Mouse (Mus musculus): ENCODE data around the gene Eed. TPM values are rescaled to one million over a fixed set of nuclear protein-coding genes. Genes with fewer than 3 reads are reported as not detected.

The Eed gene
- total and polyA plus RNA-seq, 3 experiments = 108 to 267 (median 143) TPM

DNA sequence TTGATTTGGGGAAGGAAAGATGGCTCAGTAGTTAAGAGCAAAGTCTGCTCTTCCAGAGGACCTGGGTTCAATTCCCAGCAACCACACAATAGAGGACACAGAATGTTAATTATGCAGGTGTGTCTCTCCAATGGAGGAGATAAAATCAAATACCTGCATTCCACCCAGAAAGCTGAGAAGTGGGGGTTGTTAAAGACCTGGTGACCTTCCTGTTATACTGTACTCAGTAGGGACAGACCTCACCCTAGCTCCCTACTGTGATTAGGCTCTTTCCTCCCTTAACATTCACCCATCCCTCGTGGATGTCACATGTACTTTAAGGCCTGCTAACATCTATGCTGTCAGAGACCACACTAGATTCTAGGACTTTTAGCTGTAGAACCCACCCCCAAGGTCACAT lies 5.2 kb downstream of the Eed start:
- Histone ChIP-seq H3K79me2 (replicated peaks; ENCODE audit: control insufficient read depth, extremely low read depth, insufficient read depth, poor library complexity, severe bottlenecking) (peaks cover 75% of the 10 kb centered on the region), H3K9me3 (replicated peaks; ENCODE audit: low read length) (no peaks in the 10 kb centered on the region), H3K4me1 (ENCODE audit: control insufficient read depth in 1 of 2, insufficient read depth in 2 of 2) (peaks cover 0 to 20% of the 10 kb centered on the region in 2 experiments; a peak in 2 of 4 replicates), H3K27ac (ENCODE audit: insufficient read depth, low read depth) (no peak overlapping the region), H3K36me3 (replicated peaks in 1 of 2; ENCODE audit: control insufficient read depth in 1 of 2, insufficient read depth in 1 of 2, low read length in 1 of 2) (peaks cover 40 to 63% of the 10 kb centered on the region in 2 experiments), H3K9ac (ENCODE audit: insufficient read depth, low read depth) (no peak overlapping the region), H3K27me3 (replicated peaks) (no peaks in the 10 kb centered on the region), H3K4me3 (replicated peaks in 1 of 3; ENCODE audit: low read depth in 2 of 3, low read length in 2 of 3, poor library complexity in 1 of 3) (no peak overlapping the region), H3K4me2 (ENCODE audit: insufficient read depth, low read depth, poor library complexity, severe bottlenecking) (no peak overlapping the region)
- no peak for DNase-seq (ENCODE audit: extremely low read depth)
- dilution Hi-C loops (cut with MboI; ENCODE audit: extremely low pct_ligation_motif_present, extremely low pct_unique_long_range_greater_than_20kb, low sequenced_read_pairs) = no loop called here
- in situ Hi-C loops (cut with MboI; ENCODE audit: low pct_ligation_motif_present, low pct_unique_long_range_greater_than_20kb, low sequenced_read_pairs) = no loop called here
- no peak for TF ChIP-seq UBTF (IDR thresholded peaks at IDR 0.05; ENCODE audit: low read depth, low read length)
- no peak for TF ChIP-seq NELFE (IDR thresholded peaks at IDR 0.05; ENCODE audit: low read depth, low read length)
- TF ChIP-seq MEF2A (IDR thresholded peaks at IDR 0.05; ENCODE audit: borderline replicate concordance, low read depth, low read length) = no peak
- TF ChIP-seq ZMIZ1 (IDR thresholded peaks at IDR 0.05; ENCODE audit: low read depth, low read length) = no peak
- TF ChIP-seq TCF12 (IDR thresholded peaks at IDR 0.05; ENCODE audit: low read depth, low read length) = no peak
- TF ChIP-seq ELF1 (IDR thresholded peaks at IDR 0.05; ENCODE audit: low read depth, low read length) = no peak
- TF ChIP-seq ZC3H11A (IDR thresholded peaks at IDR 0.05; ENCODE audit: low read depth, low read length) = no peak
- no peak for TF ChIP-seq EP300 (IDR thresholded peaks at IDR 0.05; ENCODE audit: low read length)
- TF ChIP-seq PAX5 (IDR thresholded peaks at IDR 0.05; ENCODE audit: low read length) = no peak
- TF ChIP-seq CTCF (conservative IDR thresholded peaks at IDR 0.05 in 1 of 2, IDR thresholded peaks at IDR 0.05 in 1 of 2; ENCODE audit: low read depth in 2 of 2, low read length in 2 of 2) = no peak
- no peak for TF ChIP-seq USF2 (conservative IDR thresholded peaks at IDR 0.05; ENCODE audit: low read depth, low read length)

GRCm38 (mm10) chr7:89967235-89967634 lies 13.5 kb downstream of the Eed start:
- in situ Hi-C loops (cut with MboI; ENCODE audit: low pct_ligation_motif_present, low pct_unique_long_range_greater_than_20kb, low sequenced_read_pairs) = no loop called here
- H3K36me3 ChIP-seq (replicated peaks in 1 of 2; ENCODE audit: control insufficient read depth in 1 of 2, insufficient read depth in 1 of 2, low read length in 1 of 2) = peaks cover 56 to 90% of the 10 kb centered on the region in 2 experiments

GRCm38 (mm10) chr7:89966771-89967170 lies 14.0 kb downstream of the Eed start:
- peaks cover 0 to 3% of the 10 kb centered on the region in 2 experiments; a peak in 1 of 4 replicates for H3K4me1 ChIP-seq (ENCODE audit: control insufficient read depth in 1 of 2, insufficient read depth in 2 of 2)
- no peak overlapping the region for H3K27ac ChIP-seq (ENCODE audit: insufficient read depth, low read depth)
- DNase-seq (ENCODE audit: extremely low read depth) = no peak
- H3K4me3 ChIP-seq (replicated peaks in 1 of 3; ENCODE audit: low read depth in 2 of 3, low read length in 2 of 3, poor library complexity in 1 of 3) = no peak overlapping the region
- H3K4me2 ChIP-seq (ENCODE audit: insufficient read depth, low read depth, poor library complexity, severe bottlenecking) = no peak overlapping the region
- no peak for TF ChIP-seq KAT2A (IDR thresholded peaks at IDR 0.05; ENCODE audit: insufficient replicate concordance, low read length)
- no peak overlapping the region for H3K9ac ChIP-seq (ENCODE audit: insufficient read depth, low read depth)
- no peaks in the 10 kb centered on the region for H3K9me3 ChIP-seq (replicated peaks; ENCODE audit: low read length)
- dilution Hi-C loops (cut with MboI; ENCODE audit: extremely low pct_ligation_motif_present, extremely low pct_unique_long_range_greater_than_20kb, low sequenced_read_pairs) = no loop called here
- peaks cover 23% of the 10 kb centered on the region for H3K79me2 ChIP-seq (replicated peaks; ENCODE audit: control insufficient read depth, extremely low read depth, insufficient read depth, poor library complexity, severe bottlenecking)
- H3K36me3 ChIP-seq (replicated peaks in 1 of 2; ENCODE audit: control insufficient read depth in 1 of 2, insufficient read depth in 1 of 2, low read length in 1 of 2) = peaks cover 58 to 90% of the 10 kb centered on the region in 2 experiments
- in situ Hi-C loops (cut with MboI; ENCODE audit: low pct_ligation_motif_present, low pct_unique_long_range_greater_than_20kb, low sequenced_read_pairs) = no loop called here
- H3K27me3 ChIP-seq (replicated peaks) = no peaks in the 10 kb centered on the region

More at GRCm38 (mm10) chr7:89967235-89967634, 13.5 kb downstream of the Eed start:
- dilution Hi-C loops (cut with MboI; ENCODE audit: extremely low pct_ligation_motif_present, extremely low pct_unique_long_range_greater_than_20kb, low sequenced_read_pairs) = no loop called here
- H3K9me3 ChIP-seq (replicated peaks; ENCODE audit: low read length) = no peaks in the 10 kb centered on the region
- DNase-seq (ENCODE audit: extremely low read depth) = no peak
- H3K27me3 ChIP-seq (replicated peaks) = no peaks in the 10 kb centered on the region
- no peak overlapping the region for H3K9ac ChIP-seq (ENCODE audit: insufficient read depth, low read depth)
- H3K4me2 ChIP-seq (ENCODE audit: insufficient read depth, low read depth, poor library complexity, severe bottlenecking) = no peak overlapping the region
- TF ChIP-seq EP300 (IDR thresholded peaks at IDR 0.05; ENCODE audit: low read length) (no peak), MEF2A (IDR thresholded peaks at IDR 0.05; ENCODE audit: borderline replicate concordance, low read depth, low read length) (no peak), MAFK (IDR thresholded peaks at IDR 0.05; ENCODE audit: insufficient replicate concordance, low read length) (no peak), MAX (IDR thresholded peaks at IDR 0.05; ENCODE audit: low read length) (no peak), CHD2 (IDR thresholded peaks at IDR 0.05; ENCODE audit: low read length) (no peak), UBTF (IDR thresholded peaks at IDR 0.05; ENCODE audit: low read depth, low read length) (no peak), ELF1 (IDR thresholded peaks at IDR 0.05; ENCODE audit: low read depth, low read length) (no peak), TCF12 (IDR thresholded peaks at IDR 0.05; ENCODE audit: low read depth, low read length) (no peak)
- no peak overlapping the region for H3K27ac ChIP-seq (ENCODE audit: insufficient read depth, low read depth)
- H3K79me2 ChIP-seq (replicated peaks; ENCODE audit: control insufficient read depth, extremely low read depth, insufficient read depth, poor library complexity, severe bottlenecking) = peaks cover 26% of the 10 kb centered on the region
- H3K4me3 ChIP-seq (replicated peaks in 1 of 3; ENCODE audit: low read depth in 2 of 3, low read length in 2 of 3, poor library complexity in 1 of 3) = no peak overlapping the region
- peaks cover 0 to 3% of the 10 kb centered on the region in 2 experiments; a peak in 1 of 4 replicates for H3K4me1 ChIP-seq (ENCODE audit: control insufficient read depth in 1 of 2, insufficient read depth in 2 of 2)

Data from CH12.LX (cell line).